Mouse (Mus musculus) stomach, postnatal 0 days (tissue): ENCODE results near the gene Erbb4.

Experiments
- CTCF ChIP-seq: IDR thresholded peaks from 2 replicates; pipeline ENCODE4 v1.5.1; 2016; ENCODE audit warnings: antibody characterized with exemption, low read depth, mild to moderate bottlenecking, moderate library complexity
- EP300 ChIP-seq: optimal IDR thresholded peaks from 2 replicates; pipeline ENCODE3; 2016; ENCODE audit warnings: antibody characterized with exemption

DNA sequence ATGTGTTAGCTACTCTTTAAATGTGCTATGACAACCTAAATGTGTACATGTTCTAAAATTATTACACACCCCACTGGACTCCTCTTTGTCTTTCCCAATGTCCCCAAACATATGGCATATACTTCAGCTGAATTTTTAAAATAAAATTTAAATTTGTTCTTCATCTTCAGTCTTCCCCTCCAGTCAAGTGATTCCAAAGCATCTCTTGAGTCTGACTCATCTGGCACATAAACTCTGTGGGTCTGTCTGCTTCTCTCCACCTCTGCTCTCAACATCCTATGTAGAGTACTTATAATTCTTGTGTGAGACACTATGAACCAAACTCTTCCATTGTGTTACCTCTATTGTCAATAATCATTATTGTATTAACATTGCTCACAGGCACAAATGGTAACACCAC lies 972.9 kb downstream of the Erbb4 start:
- TF ChIP-seq EP300 (no peak), CTCF (no peak)
